Mouse (Mus musculus): ENCODE results near the gene Add2.

- peak; percentile 54 for TF ChIP-seq CTCF (IDR thresholded peaks at IDR 0.05; ENCODE audit: low read depth)
- no peak for TF ChIP-seq EP300 (IDR thresholded peaks at IDR 0.05; ENCODE audit: low read depth)
These were observed 50.0 kb downstream of the Add2 start for GRCm38 (mm10) chr6:86078361-86079010.
